Mouse (Mus musculus) MEL (cell line): ENCODE measurements around the gene Pipox.

Source experiments
- BHLHE40 ChIP-seq: IDR thresholded peaks from 2 replicates; pipeline ENCODE4 v1.6.1; 2012; ENCODE audit warnings: low read depth, mild to moderate bottlenecking, inconsistent platforms, low read length, improper control_type of control experiment, borderline replicate concordance
- CTCF ChIP-seq, 3 experiments: IDR thresholded peaks in 2 of 3; conservative IDR thresholded peaks in 1 of 3; 2 replicates each; pipeline ENCODE4 v1.5.1; 2011 to 2012; ENCODE audit warnings: low read length in 3 of 3, low read depth in 2 of 3, mild to moderate bottlenecking in 2 of 3, improper control_type of control experiment in 1 of 3, inconsistent platforms in 1 of 3, mixed read lengths in 1 of 3, moderate library complexity in 1 of 3; ENCODE audit not compliant: control insufficient read depth in 1 of 3, insufficient read depth in 1 of 3, poor library complexity in 1 of 3, severe bottlenecking in 1 of 3
- ELF1 ChIP-seq: IDR thresholded peaks from 2 replicates; pipeline ENCODE4 v1.6.1; 2014; ENCODE audit warnings: low read depth, mild to moderate bottlenecking, inconsistent platforms, low read length, improper control_type of control experiment, moderate library complexity
- JUND ChIP-seq: IDR thresholded peaks from 2 replicates; pipeline ENCODE4 v1.6.1; 2011; ENCODE audit warnings: low read depth, mild to moderate bottlenecking, improper control_type of control experiment, low read length
- MAFK ChIP-seq: IDR thresholded peaks from 2 replicates; pipeline ENCODE4 v1.6.1; 2011; ENCODE audit warnings: low read depth, mild to moderate bottlenecking, low read length, improper control_type of control experiment, borderline replicate concordance
- MAX ChIP-seq: IDR thresholded peaks from 2 replicates; pipeline ENCODE4 v1.6.1; 2011; ENCODE audit warnings: low read length, improper control_type of control experiment
- POLR2A ChIP-seq, 2 experiments: IDR thresholded peaks; 2 replicates each; pipeline ENCODE4 v1.6.1; 2011 to 2012; ENCODE audit warnings: low read length in 2 of 2, mild to moderate bottlenecking in 2 of 2, control low read depth in 1 of 2, improper control_type of control experiment in 1 of 2, low read depth in 1 of 2, moderate library complexity in 1 of 2; ENCODE audit not compliant: control insufficient read depth in 1 of 2, insufficient read depth in 1 of 2, poor library complexity in 1 of 2
- TBP ChIP-seq: IDR thresholded peaks from 2 replicates; pipeline ENCODE4 v1.8.0; 2011; ENCODE audit warnings: low read depth, low read length, improper control_type of control experiment

DNA sequence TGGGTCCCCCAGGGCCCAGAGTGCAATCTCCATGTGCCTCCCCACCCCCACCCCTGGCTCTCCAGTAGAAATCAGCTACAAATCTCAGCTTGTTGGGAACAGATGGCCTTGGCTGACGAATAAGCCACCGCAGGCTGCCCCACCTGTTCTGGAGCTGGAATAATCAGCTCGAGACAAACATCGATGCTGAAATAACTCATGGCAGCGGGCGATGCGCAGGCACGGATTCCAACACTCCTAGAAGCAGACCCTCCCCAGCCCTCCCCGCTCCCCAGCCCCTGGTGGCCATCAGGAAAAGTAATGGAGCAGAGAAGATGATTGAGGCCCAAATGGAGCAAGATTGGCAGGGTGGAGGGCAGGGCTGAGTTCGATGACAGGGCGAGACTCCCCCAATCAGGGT is 21.7 kb downstream of the Pipox start:
- TF ChIP-seq TBP, result no peak
- TF ChIP-seq CTCF (IDR thresholded peaks at IDR 0.05 in 2 of 3, conservative IDR thresholded peaks at IDR 0.05 in 1 of 3; ENCODE audit: control insufficient read depth in 1 of 3, insufficient read depth in 1 of 3, low read depth in 2 of 3, low read length in 3 of 3, poor library complexity in 1 of 3, severe bottlenecking in 1 of 3), result no peak
- TF ChIP-seq JUND, result no peak
- no peak for TF ChIP-seq MAFK
- TF ChIP-seq POLR2A (IDR thresholded peaks at IDR 0.05; ENCODE audit: control insufficient read depth in 1 of 2, insufficient read depth in 1 of 2, low read depth in 1 of 2, low read length in 2 of 2, poor library complexity in 1 of 2), result no peak
- no peak for TF ChIP-seq ELF1
- TF ChIP-seq BHLHE40, result no peak
- TF ChIP-seq MAX, result no peak
